Mouse (Mus musculus) lung, postnatal 0 days (tissue): ENCODE measurements around the gene Rec114. TPM values are rescaled to one million over a fixed set of nuclear protein-coding genes. Genes with fewer than 3 reads are reported as not detected.

Source experiments
- ATAC-seq: fragments of 200-750 bp; cut with Nextera tagmentation; 2 replicates; pipeline ENCODE4 v1.8.0; 2017; ENCODE audit warnings: moderate library complexity
- DNase-seq: peaks from one replicate; pipeline ENCODE4 v3.0.0-alpha.2; 2016; ENCODE audit warnings: low spot score
- H3K27ac ChIP-seq: fragments of 300-500 bp; sonication (generic); 2 replicates; pipeline ENCODE4 v1.5.1; 2014; ENCODE audit warnings: antibody characterized with exemption, mild to moderate bottlenecking, low read length, mixed read lengths
- H3K27me3 ChIP-seq: fragments of 300-500 bp; sonication (generic); replicated peaks from 2 replicates; pipeline ENCODE4 v1.6.1; 2014; ENCODE audit warnings: low read length, mixed read lengths; ENCODE audit not compliant: insufficient read depth
- H3K36me3 ChIP-seq: fragments of 300-500 bp; sonication (generic); 2 replicates; pipeline ENCODE4 v1.6.1; 2014; ENCODE audit warnings: low read length, mixed read lengths; ENCODE audit not compliant: insufficient read depth
- H3K4me1 ChIP-seq: fragments of 300-500 bp; sonication (generic); 2 replicates; pipeline ENCODE4 v1.6.1; 2014; ENCODE audit warnings: antibody characterized with exemption, low read depth, low read length, mixed read lengths; ENCODE audit not compliant: insufficient read depth
- H3K4me2 ChIP-seq: fragments of 300-500 bp; sonication (generic); replicated peaks from 2 replicates; pipeline ENCODE4 v1.6.1; 2014; ENCODE audit warnings: low read depth, mild to moderate bottlenecking, low read length, moderate library complexity, mixed read lengths
- H3K4me3 ChIP-seq: fragments of 300-500 bp; sonication (generic); 2 replicates; pipeline ENCODE4 v1.5.1; 2014; ENCODE audit warnings: low read depth, low read length
- H3K9ac ChIP-seq: fragments of 300-500 bp; sonication (generic); replicated peaks from 2 replicates; pipeline ENCODE4 v1.6.1; 2014; ENCODE audit warnings: low read depth, mild to moderate bottlenecking
- H3K9me3 ChIP-seq: fragments of 300-500 bp; sonication (generic); 2 replicates; pipeline ENCODE4 v1.6.1; 2016; ENCODE audit warnings: low read length, mixed read lengths
- CTCF ChIP-seq: IDR thresholded peaks from 2 replicates; pipeline ENCODE4 v1.5.1; 2016; ENCODE audit warnings: antibody characterized with exemption, mild to moderate bottlenecking
- EP300 ChIP-seq: IDR thresholded peaks from 2 replicates; pipeline ENCODE4 v1.6.1; 2016; ENCODE audit warnings: antibody characterized with exemption, mild to moderate bottlenecking, control low read depth
- WGBS: fragments of 180-500 bp; shearing (Covaris S2); extraction: QIAGEN DNeasy Blood & Tissue Kit; methylation state at CpG from one replicate; pipeline ENCODE4 v1.1.7; 2014; 5-methylcytosine and 5-hydroxymethylcytosine counted together
- polyA plus RNA-seq: library from polyadenylated mRNA; unstranded; fragments of >200 nt; fragmentation: Nextera tagmentation; extraction: Ambion mirVana; gene quantifications from 2 replicates; pipeline ENCODE4 v1.2.1, GENCODE M21; 2015

Gene Rec114
- polyA plus RNA-seq, 1 experiment from 2014 or later = 5.0 TPM

DNA sequence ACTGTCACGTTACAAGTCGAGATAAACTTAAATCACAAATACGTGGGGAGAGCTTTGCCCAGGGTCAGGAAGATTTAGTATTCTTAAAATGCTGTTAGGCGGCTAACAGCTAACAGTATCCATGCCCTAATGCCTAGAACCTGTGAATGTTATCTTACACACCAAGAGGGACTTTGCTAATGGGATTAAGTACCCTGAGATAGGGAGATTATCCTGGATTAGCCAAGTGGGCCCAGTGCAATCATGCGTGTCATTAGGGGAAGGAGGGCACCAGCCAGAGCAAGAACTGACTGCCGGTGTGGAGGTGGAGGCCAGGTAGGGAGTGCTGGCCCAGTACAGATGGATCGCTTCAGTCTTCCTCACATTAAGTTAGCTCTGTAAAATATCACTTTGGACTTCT lies 22.7 kb downstream of the Rec114 start:
- Histone ChIP-seq H3K9me3 (no peaks in the 10 kb centered on the region), H3K4me3 (no peak overlapping the region), H3K4me1 (no peaks in the 10 kb centered on the region), H3K27me3 (no peaks in the 10 kb centered on the region), H3K9ac (no peak overlapping the region), H3K4me2 (no peak overlapping the region), H3K27ac (no peak overlapping the region), H3K36me3 (no peaks in the 10 kb centered on the region)
- no peak for ATAC-seq
- WGBS = 73% methylated on average over 7 of the region's 7 CpGs
- TF ChIP-seq CTCF = no peak
- no peak for TF ChIP-seq EP300
- DNase-seq = no peak

DNA sequence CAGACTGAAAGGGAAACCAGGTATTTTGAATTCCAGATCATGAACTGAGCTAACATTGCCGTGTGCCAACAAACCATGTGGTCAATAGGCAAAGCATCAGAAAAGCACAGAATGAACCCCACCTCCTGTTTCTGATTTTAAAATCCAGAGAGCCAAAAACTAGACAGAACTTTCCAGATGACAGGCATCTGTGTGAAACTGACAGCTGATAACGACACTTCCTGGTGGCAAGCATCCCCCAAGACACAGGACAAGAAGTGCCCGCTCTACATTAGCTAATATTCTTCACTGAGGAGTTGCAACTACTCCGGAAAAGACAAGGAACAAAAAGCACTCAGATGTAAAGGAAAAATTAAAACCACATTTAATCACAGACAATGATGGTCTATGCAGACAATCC lies 23.6 kb downstream of the Rec114 start:
- DNase-seq = no peak
- no peak for ATAC-seq
- Histone ChIP-seq H3K4me3 (no peak overlapping the region), H3K36me3 (no peaks in the 10 kb centered on the region), H3K9ac (no peak overlapping the region), H3K9me3 (no peaks in the 10 kb centered on the region), H3K4me2 (no peak overlapping the region), H3K4me1 (no peaks in the 10 kb centered on the region), H3K27me3 (no peaks in the 10 kb centered on the region), H3K27ac (no peak overlapping the region)
- no peak for TF ChIP-seq CTCF
- TF ChIP-seq EP300 = no peak
- 73% methylated on average over 4 of the region's 4 CpGs for WGBS

DNA sequence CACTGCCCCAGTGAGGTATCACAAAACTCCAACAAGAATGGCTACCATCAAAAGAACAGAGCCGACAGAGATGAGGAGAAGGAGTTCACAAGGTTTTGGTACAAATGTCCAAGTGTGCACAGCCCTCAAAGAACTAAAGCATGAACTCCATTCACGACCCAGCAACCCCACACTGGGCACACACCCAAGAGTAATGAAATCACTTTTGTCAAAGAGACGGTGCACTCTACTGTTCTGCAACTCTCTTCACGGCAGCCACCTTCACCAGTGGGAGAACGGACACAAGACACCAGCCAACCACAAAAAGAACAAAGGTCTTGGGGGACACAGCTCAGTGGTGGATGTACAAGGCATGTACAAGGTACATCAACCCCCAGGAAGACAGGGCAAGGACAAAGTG lies 24.3 kb downstream of the Rec114 start:
- 42% methylated on average over 5 of the region's 5 CpGs for WGBS
- DNase-seq = no peak
- Histone ChIP-seq H3K4me1 (no peaks in the 10 kb centered on the region), H3K9me3 (no peaks in the 10 kb centered on the region), H3K4me2 (no peak overlapping the region), H3K36me3 (no peaks in the 10 kb centered on the region), H3K4me3 (no peak overlapping the region), H3K27ac (no peak overlapping the region), H3K9ac (no peak overlapping the region), H3K27me3 (no peaks in the 10 kb centered on the region)
- TF ChIP-seq CTCF (no peak), EP300 (no peak)
- ATAC-seq = no peak

DNA sequence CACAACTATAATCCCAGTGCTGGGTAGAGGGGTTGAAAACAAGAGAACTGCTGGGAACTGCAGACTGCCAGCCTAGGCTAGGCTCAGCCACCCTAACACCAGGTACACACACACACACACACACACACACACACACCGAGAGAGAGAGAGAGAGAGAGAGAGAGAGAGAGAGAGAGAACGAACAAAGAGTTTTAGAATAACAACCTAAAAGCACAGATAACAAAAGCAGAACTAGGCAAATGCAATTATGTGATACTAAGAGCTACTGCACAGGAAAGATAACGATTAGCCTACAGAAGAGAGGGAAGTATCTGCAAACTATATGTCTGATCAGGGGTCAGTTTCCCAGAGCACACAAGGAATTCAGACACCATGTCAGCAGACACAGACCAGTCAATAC lies 24.8 kb downstream of the Rec114 start:
- 54% methylated on average over 3 of the region's 3 CpGs for WGBS
- no peak overlapping the region for H3K4me3 ChIP-seq
- H3K4me1 ChIP-seq = no peaks in the 10 kb centered on the region
- H3K36me3 ChIP-seq = no peaks in the 10 kb centered on the region
- H3K4me2 ChIP-seq = no peak overlapping the region
- H3K27me3 ChIP-seq = no peaks in the 10 kb centered on the region
- no peak overlapping the region for H3K27ac ChIP-seq
- ATAC-seq (no peak), DNase-seq (no peak)
- TF ChIP-seq EP300 (no peak), CTCF (no peak)
- no peaks in the 10 kb centered on the region for H3K9me3 ChIP-seq
- no peak overlapping the region for H3K9ac ChIP-seq

DNA sequence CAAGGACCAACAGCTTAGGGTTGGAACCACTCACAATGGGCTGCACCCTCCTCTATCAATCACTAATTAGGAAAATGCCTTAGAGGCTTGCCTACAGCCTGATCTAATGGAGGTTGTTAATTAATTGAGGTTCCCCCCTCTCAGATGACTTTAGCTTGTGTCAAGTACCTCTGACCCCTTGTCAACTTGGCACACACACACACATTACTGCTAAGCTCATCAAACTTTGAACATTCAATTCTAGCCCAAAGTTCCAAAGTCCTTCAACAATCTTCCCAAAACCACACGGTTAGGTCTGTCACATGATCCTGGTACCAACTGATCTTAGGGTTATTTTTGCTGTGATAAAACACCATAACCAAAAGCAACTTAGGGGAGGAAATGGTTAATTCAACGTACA lies 26.9 kb downstream of the Rec114 start:
- no peaks in the 10 kb centered on the region for H3K36me3 ChIP-seq
- 30% methylated on average over 2 of the region's 2 CpGs for WGBS
- no peak for DNase-seq
- H3K9me3 ChIP-seq = no peaks in the 10 kb centered on the region
- no peak overlapping the region for H3K9ac ChIP-seq
- TF ChIP-seq CTCF (no peak), EP300 (no peak)
- no peak for ATAC-seq
- H3K27me3 ChIP-seq = no peaks in the 10 kb centered on the region
- no peak overlapping the region for H3K4me2 ChIP-seq
- no peak overlapping the region for H3K4me3 ChIP-seq
- H3K4me1 ChIP-seq = no peaks in the 10 kb centered on the region
- H3K27ac ChIP-seq = no peak overlapping the region

DNA sequence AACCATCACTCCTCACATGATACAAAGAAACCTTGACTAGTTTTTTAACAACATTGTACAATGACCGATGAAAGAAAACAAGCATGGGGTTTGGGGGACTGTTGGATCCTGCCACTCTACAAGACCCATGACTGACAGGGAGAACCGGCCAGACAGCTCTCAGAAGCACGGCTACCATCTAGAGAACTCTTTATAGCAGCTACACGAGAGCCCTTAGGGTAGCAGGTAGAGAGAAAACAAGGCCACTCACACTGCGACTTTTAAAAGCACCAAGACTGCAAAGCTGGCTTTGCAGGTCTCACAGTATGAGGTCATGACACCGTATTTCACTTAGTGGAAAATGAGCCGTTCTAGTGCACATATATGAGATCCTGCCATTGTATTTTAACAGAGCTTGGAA lies 33.1 kb downstream of the Rec114 start:
- no peaks in the 10 kb centered on the region for H3K9me3 ChIP-seq
- ATAC-seq (peak; percentile 53; the same call in 1 of the 2 replicates), DNase-seq (peak; percentile 39)
- 47% methylated on average over 7 of the region's 7 CpGs for WGBS
- H3K4me1 ChIP-seq = no peaks in the 10 kb centered on the region
- H3K4me2 ChIP-seq = no peak overlapping the region
- no peak for TF ChIP-seq CTCF
- TF ChIP-seq EP300 = no peak
- no peaks in the 10 kb centered on the region for H3K36me3 ChIP-seq
- H3K9ac ChIP-seq = no peak overlapping the region
- H3K4me3 ChIP-seq = no peak overlapping the region
- no peaks in the 10 kb centered on the region for H3K27me3 ChIP-seq
- H3K27ac ChIP-seq = no peak overlapping the region

DNA sequence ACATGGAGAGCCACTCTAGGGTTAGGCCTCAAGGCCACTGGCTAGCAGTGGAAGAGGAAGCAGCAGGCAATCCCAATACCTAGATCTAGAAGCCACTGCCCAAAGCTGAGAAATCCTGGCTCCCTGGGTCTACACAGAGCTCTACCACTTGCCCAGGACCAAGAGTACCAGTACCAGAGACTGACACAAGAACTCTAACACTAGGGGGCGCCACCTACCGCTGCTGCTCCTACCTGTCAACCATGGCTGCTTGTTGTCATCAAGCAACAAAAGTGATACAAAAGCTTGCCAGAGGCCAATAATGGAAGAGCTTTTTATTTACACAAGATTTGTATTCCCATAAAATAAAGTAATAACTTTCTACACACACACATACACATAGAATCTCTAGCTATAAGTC lies 33.8 kb downstream of the Rec114 start:
- H3K4me3 ChIP-seq = no peak overlapping the region
- H3K9ac ChIP-seq = no peak overlapping the region
- no peaks in the 10 kb centered on the region for H3K27me3 ChIP-seq
- H3K4me2 ChIP-seq = no peak overlapping the region
- TF ChIP-seq CTCF = peak; percentile 76
- TF ChIP-seq EP300 = no peak
- DNase-seq = peak; percentile 50
- H3K27ac ChIP-seq = no peak overlapping the region
- no peaks in the 10 kb centered on the region for H3K36me3 ChIP-seq
- no peaks in the 10 kb centered on the region for H3K9me3 ChIP-seq
- ATAC-seq = no peak
- WGBS = 0% methylated on average over 2 of the region's 2 CpGs
- no peaks in the 10 kb centered on the region for H3K4me1 ChIP-seq
